Mouse (Mus musculus): Measurements from ENCODE around the gene Mpl.

The Mpl gene

DNA sequence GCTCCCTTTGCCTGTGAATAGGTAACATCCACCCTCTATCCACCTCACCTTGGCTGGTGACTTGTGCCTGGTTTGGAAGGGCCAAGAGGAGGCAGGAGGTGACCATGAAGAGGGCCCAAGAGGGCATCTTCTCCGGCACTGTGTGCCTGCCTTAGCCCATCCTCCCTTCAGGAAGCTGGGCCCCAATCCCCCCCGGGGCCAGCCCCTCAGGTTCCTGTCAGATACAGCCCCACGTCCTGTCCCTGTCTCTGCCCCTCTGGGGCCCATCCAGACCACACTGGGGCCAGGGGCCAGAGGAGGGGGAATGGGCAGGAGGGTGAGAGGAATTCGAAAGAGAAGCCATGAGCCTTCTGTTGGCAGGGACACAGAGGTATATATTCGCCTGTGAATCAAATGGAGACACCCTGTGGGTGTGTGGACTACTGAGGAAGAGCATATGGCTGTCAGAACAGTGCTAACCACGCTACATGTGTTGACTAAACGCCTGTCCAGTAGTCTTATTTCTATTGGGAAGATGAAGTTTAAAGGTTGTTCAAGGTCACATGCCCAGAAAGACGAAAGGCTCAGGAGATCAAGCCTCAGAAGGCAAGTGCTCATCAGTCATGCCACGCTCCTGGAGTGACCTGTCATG is at the start of gene Mpl:
Mpl (minus strand) TSS at position 169 of the 631 bp plus-strand sequence.
- no peak for DNase-seq (ENCODE audit: low spot score in 2 of 2)

DNA sequence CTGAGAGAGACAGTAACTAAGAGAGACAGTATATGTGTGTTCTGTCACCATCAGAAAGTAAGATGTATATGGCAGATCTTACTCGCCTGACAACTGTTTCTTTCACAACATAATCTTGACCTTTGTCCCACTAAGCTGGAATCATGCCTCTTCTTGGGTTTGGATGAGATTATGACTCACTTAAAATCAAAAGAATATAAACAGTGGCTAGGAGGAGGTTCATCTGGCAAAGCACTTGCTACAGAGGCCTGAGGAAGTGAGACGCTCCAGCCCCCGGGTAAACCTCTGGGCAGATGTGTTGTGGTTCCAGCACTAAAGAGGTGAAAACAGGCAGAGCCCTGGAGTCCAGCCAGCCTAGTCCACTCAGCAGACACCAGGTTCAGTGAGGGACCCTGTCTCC is 48.2 kb upstream of the Mpl start:
- DNase-seq (ENCODE audit: low spot score in 2 of 2) = no peak

DNA sequence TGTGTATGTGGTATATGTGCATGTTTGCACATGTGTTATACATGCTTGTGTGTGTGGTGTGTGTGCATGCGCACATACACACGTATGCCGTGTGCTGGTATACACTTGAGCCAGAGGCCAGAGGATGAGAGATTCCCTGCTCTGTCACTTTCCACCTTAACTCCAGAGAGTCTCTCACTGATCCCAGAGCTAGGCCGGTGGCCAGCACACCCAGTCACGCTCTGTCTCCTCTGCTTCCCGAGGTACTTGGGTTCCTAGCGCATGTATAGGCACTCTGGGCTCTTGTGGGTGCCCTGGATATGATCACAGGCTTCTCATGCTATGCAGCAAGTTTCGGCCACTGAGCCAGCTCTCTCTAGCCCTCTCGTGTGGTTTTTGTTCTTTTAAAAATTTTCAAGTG is 43.5 kb upstream of the Mpl start:
- no peak for DNase-seq (ENCODE audit: low spot score in 2 of 2)

DNA sequence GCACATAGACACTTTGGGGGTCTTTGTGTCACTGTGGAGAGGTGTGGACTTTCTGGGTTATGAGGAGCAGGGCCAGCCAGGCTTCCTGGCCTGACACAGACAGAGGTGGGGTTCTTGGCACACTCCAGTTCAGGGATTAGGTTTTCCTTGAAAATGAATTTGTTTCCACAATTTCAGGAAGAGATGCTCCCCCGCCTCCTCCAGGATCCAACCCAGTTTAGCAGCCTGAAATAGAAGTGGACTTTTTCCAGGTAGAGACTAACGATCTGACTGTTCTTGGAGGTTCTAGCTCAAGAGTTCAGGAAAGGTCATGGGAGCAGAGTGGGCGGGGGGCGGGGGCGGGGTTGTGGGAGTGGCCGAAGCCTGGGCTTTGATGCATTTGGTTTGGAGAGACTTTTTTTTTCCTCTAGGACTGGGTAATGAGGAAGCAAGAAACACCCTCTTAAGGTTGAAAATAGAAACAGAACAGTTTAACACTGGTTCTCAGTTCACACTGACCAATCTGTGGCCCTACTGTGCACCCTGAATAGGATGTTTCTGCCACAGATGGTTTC is 42.9 kb upstream of the Mpl start:
- DNase-seq (ENCODE audit: low spot score in 2 of 2) = peak in 1 of 2 experiments; percentile 7

DNA sequence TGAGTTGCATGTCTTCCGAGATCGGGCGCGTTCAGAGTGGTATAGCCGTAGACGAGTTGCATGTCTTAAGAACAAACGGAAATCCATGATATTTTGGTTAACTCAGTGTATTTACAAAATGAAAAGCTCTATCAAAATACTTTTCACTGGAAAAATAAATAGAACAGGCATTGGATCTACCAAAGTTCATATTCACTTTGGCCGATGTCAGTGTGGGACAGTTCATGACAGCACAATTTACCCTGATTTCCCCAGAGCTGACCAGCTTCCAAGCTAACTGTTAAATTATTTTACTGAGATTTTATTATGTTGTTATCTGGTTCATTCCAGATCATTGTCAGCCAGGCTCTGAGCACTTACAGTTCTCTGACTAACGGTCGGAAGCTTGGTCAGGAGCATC is 33.1 kb upstream of the Mpl start:
- no peak for DNase-seq (ENCODE audit: low spot score in 2 of 2)

DNA sequence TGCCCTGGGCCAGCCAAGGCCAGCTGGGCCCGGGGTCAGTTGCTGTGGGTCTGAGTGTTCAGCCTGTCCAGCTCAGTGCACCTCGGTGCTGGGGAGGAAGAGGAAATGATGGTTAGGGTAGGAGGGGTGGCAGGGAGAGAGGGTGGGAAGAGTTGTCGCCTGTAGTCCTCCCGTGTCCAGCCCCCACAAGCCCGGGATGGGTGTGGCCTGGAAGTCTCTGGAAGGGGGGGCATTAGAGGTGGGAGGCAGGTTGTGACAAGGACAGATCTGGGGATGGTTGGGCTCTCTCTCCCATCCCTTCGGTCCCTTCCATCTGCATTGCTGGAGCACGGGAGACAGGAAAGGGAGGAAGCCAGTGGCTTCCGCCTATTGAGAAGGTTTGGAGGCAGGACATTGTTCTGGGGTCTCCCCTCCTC is 32.4 kb upstream of the Mpl start, which contains the start of gene Tie1:
Tie1 (minus strand) TSS at position 345 of the 416 bp plus-strand sequence.
- DNase-seq (ENCODE audit: low spot score in 2 of 2) = no peak

DNA sequence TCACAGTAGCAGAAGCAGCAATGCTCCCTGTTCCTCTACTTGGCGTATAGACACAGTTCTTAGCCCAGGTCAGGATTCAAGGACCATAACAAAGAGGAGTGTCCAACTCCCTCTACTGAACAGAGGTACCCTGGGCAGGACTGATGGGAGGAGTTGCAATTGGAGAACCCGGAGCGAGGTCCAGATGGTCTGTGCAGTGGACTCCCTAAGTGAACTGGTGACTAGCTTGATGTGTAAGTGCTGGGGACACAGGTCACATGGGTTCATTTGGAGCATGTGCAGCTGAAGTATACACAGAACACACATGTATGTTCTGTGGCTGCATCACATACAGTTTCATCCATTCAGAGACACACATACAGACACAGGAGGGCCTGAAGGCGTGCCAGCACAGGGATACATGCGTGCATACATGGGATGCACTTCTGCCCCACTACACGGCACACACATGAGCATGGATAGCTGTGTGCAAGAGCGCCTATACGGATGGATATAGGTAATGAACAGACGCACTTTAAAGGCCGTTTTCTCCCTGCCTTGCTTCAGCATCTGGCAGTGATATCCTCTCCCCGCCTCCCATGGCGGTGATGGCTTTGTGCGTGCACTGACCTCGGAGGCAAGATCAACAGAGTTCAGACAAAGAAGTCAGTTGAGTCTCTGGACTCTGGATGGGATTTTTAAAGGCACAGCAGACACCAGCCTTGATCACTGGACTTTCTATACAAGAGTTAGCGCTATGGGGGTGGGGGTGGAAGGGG is 19.6 kb upstream of the Mpl start:
- DNase-seq (ENCODE audit: low spot score in 2 of 2) = no peak

DNA sequence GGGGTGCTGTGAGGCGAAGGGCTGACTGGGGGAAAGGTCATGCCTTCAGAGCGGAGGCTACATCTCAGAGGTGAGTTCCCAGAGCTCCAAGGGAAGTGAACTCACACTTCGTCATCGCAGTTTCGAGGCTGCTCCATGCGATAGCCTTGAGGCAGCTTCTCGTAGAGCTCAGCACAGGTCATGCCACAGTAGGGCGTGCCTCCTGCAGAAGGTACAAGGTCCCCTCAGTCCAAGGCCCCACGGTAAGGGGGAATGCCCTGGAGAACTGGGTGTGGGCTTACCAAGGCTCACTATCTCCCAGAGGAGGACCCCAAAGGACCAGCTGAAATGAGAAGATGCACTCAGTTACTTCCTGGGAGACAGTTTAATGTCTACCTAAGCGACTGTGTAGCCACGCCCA is 15.4 kb upstream of the Mpl start:
- DNase-seq (ENCODE audit: low spot score in 2 of 2) = no peak

DNA sequence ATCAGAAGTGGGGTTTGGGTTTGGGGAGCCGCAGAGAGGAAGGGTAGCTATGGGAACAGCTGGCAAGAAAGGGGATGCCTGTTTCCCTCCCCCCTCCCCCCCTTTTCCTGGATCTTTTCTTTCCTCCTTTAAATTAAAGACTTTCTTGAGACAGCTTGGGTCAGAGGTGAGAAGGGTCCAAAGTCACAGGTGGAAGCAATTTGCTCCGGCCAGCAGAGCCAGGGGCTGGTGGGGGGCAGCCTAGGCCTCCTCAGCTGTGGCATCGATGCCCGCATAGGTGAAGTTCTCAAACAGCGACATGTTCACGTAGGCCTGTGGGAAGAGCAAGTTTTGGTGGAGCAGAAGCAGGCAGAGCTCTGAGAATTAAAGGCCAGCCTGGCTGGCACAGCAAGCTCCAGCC is 14.0 kb upstream of the Mpl start:
- no peak for DNase-seq (ENCODE audit: low spot score in 2 of 2)

DNA sequence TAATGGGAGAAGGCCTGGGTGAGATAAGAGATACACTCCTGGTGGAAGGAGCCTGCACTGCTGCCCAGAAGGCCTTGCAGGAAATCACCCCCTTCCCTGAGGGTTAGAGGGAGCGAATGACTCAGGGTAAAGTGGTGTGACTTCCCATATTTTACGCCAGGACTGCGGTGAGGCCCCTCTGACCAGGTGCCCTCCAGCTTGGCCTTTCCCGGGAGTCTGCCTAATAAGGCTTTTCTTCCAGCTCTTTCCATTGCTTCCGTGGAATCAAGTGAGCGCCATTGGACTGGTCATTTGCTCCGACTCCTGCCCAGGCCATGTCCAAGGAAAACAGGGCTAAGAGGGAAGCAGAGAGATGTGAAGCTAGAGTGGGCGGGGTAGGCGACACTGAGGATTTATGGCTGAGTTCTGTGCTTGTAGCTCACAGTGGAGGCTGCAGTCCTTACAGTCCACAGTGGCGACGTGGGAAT is 8.4 kb upstream of the Mpl start:
- no peak for DNase-seq (ENCODE audit: low spot score in 2 of 2)

DNA sequence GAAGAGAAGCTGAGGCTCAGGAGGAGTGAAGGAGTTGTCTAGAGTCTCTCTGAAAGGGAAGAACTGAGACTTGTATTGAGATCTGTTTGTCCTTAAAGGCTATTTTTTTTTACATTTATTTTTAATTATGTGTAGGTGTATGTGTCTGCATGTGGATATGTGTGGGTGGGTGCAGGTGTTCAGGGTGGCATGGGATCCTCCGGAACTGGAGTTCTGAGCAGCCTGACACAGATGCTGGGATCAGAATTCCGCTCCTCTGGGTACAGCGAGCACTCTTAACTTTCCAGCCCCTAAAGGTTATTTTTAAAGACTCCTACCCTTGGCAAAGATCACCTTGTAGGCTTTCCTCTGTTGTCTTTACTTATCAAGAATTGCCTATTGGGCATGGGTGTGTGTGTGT is 7.6 kb upstream of the Mpl start:
- DNase-seq (ENCODE audit: low spot score in 2 of 2) = no peak

DNA sequence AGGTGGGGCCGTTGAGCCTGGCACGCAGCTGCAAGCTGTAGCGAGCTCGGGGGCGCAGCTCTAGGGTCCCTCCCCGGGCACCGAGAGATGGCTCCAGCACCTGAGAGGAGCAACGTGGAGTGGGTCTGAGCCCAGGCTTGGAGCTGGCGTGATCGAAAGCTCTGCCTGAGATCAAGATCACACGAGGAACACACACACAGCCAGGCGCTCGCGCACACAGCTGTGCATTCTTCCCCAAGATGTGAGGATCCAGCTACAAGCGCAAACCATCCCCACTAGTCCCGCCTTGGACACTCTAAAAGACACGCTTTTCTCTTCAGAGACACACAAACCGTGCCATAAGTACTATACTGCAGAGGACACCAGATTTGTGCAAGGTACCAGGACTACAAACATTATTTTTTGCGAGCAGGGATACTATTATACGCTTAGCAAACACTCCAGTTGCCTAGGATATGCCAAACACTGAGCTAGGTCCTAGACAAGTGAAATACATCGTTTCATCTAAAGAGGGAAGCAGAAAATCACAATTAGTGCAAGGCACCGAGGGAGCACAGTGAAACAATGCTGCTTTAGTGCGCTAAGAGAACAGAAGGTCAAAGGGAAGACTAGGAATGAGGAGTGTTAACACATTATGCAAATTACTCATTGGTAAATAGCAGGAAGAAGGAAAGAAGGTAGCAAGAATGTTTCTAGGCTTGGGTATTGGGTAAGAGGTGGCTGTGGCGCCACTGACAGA is 10.7 kb downstream of the Mpl start:
- DNase-seq (ENCODE audit: low spot score in 2 of 2) = no peak

DNA sequence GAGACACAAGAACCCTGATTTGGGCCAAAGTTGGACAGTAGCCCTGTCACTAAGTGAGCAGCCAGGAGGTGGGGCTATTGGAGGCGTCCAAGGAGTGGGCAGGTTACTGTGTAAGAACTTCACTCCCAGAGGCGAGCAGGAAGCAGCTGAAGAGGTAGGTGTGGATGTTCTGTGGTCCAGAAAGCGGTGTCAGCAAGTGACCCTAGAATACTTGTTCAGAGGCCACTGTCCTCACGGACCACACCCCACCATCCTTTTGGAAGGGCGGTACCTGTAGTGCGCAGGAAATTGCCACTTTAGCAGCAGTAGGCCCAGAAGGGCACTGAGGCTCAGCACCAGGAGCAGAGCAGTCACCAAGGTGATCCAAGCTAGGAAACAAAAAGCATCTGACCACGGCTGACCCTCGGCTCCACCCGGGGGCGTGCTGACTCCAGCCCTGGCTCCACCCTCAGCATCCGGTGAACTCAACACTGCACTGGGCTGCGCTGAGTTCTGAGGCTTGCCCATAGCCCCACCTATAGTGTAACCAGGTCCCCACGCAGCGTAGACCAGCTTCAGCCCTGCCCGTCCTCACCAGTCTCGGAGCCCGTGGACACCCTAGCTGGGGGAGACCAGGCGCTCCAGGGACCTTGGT is 11.4 kb downstream of the Mpl start:
- DNase-seq (ENCODE audit: low spot score in 2 of 2) = peak in 1 of 2 experiments; percentile 7

DNA sequence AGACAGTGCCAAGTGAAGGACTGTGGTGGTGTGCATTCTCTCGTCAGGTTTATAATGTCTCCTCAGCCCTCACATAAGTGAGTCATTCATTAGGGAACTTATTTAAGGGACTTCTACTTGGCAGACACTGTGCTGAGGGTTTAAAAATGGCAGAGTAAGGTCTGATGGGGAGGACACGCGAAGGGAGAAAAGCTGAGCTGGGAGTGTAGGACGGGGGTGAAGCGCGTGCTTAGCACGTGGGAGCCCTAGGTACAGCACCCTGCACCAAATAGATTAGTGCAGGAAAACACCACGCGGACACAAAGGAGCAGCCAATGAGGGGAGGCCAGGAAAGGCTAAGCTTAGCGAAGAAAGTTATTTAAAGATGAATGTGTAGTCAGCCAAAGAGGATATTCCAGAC is 12.2 kb downstream of the Mpl start:
- no peak for DNase-seq (ENCODE audit: low spot score in 2 of 2)

DNA sequence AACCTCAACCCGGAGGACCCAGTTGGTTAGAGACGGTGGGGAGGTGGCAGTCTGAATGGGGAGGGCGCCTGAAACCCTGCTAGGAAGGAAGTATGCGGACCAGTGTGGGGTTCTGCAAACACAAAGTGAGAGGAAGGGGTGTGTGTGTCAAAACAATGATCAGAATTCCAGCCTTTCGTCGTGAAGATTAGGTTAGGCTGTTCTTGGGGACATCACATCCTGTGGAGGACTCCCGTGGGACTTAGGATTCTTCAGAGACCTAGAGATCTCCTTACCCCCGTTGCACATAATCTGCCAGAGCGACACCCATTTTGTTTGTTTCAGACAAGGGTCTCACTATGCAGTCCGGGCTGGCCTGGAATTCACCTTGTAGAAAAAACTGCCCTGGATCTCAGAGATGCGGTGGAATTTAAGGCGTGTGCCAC is 19.5 kb downstream of the Mpl start:
- DNase-seq (ENCODE audit: low spot score in 2 of 2) = no peak

DNA sequence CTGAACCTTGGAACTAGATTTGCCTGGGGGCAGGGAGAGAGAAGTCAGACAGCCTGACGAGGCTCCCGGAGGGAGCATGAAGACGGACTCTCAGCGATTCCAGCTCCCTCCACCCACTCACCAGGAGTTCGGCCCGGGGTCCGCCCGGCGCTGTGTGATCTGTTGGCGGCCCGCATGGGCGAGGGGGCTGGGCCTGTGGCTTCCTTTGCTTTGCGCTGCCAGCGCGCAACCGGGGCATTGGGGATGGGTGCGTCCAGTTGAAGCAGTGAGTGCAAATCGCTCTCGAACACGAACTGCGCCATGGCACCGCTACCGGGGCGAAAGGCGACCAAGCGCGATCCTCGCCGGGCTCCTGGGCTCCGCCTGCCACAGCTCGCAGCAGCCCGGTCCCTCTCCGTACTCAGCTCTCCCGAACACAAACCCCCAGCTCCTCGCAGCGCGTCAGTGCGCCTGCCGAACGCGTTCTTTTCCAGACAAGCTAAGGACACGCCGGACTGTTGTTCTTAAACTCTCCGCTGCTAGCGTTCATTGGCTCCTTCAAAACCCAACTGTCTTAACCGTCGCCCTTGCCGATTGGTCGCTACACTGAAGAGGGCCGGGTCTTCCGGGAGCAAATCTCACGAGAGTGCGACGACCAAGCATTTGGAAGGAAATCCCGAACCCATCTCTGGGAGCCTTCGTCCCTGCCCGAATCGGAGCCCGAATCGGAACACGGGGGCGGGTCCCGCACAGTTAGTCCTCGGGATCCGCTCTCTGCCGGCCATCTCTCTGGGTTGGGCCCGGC is 20.3 kb downstream of the Mpl start, which contains the start of gene Cdc20:
Cdc20 (minus strand) TSS at position 533 of the 784 bp plus-strand sequence.
- DNase-seq (ENCODE audit: low spot score in 2 of 2) = peak; percentile 69 to 78

DNA sequence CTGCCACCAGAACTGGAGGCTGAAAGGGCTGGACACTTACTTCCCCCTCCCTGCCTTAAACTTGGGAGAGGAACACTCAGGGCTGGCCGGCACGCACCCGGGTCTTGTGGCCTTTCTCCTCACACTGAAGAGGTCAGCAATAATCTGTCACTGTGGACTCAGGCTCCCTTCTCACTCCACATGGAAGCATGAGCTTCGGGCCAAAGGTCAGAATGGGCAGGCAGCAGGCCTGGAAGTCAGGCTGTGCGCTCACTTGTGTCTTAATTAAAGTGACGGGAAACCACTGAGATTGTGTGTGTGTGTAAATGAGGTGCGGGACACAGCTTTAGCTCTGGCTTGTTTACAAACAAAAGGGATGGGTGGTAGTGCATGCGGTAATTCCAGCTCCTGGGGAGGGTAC is 25.0 kb downstream of the Mpl start:
- no peak for DNase-seq (ENCODE audit: low spot score in 2 of 2)

DNA sequence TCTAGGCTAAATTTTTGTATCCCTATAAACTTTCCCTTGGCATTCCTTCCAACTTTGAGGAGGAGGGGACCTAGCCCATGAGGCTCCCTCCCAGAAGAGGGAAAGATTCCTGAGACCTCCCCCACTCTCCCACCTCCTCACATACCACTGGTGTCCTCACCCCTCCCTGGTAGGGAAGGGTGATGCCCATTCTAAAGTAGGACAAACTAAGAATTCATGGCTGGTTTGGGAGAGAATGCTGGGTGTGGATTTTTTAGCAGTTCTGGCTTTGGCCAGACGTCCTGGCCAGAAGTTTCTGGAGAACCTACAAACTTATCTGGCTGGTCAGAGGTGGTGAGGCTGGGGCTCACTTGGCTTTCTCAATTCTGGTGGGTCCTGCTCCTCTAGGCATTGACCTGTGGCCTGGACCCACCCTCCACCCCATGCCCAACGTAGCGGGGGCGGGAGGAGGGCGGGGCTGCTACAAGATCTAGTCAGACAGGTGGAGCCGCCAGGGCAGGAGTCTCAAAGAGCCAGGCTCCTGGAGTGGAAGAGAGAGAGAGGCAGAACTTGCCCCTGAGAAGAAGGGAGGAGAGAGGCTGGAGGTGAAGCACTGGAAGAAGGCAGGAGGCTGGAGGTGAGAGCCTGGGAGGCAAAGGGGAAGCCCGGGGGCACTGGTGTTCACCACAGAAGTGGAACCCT is 28.0 kb downstream of the Mpl start:
- DNase-seq (ENCODE audit: low spot score in 2 of 2) = no peak

DNA sequence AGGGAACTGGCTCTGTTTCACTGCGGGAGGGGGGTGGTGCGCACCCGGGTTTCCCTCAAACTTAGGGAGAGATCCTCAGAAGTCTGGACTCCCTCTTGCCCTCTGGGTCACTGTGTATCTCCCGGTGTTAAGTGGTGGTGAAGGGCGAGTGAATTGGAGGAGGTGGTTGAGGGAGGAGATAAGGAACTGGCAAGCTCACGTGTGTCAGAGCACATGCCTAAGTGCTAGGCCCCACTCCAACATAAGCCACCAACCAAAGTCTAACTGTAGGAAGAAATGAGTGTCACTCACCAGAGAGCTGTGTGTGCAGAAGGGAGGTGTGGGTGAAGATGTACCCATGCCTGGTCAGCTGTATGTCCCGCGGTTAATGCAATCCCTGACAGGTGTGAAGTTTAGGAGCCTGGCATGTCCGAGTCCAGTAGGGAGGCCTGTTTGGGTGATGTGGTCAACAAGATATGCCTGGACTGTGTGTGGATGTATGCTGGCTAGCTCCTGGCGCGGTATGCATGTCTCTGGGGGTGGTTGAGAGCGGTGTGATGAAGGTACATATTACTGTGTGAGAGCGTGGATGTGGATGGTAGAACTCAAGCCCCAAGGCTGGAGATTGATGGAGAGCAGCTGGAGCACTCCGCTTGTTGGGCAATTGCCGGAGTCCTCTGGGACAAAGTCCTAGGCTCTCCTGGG is 28.6 kb downstream of the Mpl start:
- no peak for DNase-seq (ENCODE audit: low spot score in 2 of 2)

Data from frontal cortex, postnatal 25 days (tissue).